Mouse (Mus musculus): Measurements from ENCODE around the gene Bri3.

GRCm38 (mm10) chr5:144426697-144427096 is 182.5 kb downstream of the Bri3 start:
- TF ChIP-seq POLR2A (IDR thresholded peaks at IDR 0.05; ENCODE audit: extremely low read depth, insufficient read depth, low read length), result no peak
- no peak for TF ChIP-seq CTCF (IDR thresholded peaks at IDR 0.05; ENCODE audit: low read depth, low read length)
